Mouse (Mus musculus): ENCODE data around the gene Krt15.

The Krt15 gene

GRCm38 (mm10) chr11:100145104-100145503 is 9.4 kb upstream of the Krt15 start:
- ChIA-PET CTCF (interaction anchor here (0.6 to 2.6 kb wide), 10 partner anchors 10 to 482 kb away, joined by 3 to 17 read pairs (median 4); no protein-coding TSS in a partner anchor), POLR2A (interaction anchor here (0.7 to 3.4 kb wide), 16 partner anchors 9 to 177 kb away, joined by 3 to 22 read pairs (median 4); partner anchors contain the start of genes Eif1 (in 3 of the 4), Krt15 (in 1 of the 4) and Krt17 (in 1 of the 4))

- ChIA-PET CTCF (interaction anchor here (0.6 to 1.5 kb wide), 6 partner anchors 11 to 622 kb away, joined by 3 to 9 read pairs (median 3); no protein-coding TSS in a partner anchor), POLR2A (interaction anchor here in 2 of 4 experiments (0.5 to 1.5 kb wide), 4 partner anchors 12 to 609 kb away, joined by 3 to 6 read pairs (median 3); no protein-coding TSS in a partner anchor)
Measured at GRCm38 (mm10) chr11:100140966-100141365, 5.2 kb upstream of the Krt15 start.

- POLR2A ChIA-PET = interaction anchor here in 3 of 4 experiments (0.6 to 1.5 kb wide), 5 partner anchors 10 to 711 kb away, joined by 3 to 6 read pairs (median 6); partner anchors contain the start of gene Eif1 (in 1 of the 3)
- CTCF ChIA-PET = interaction anchor here in 2 of 4 experiments (0.7 to 2.3 kb wide), 7 partner anchors 9 to 159 kb away, joined by 3 to 8 read pairs (median 4); partner anchors contain the start of gene Krt19 (in 1 of the 2)
Measured at GRCm38 (mm10) chr11:100139391-100139790, 3.7 kb upstream of the Krt15 start.

- ChIA-PET POLR2A (interaction anchor here in 2 of 4 experiments (0.6 to 1.9 kb wide), 7 partner anchors 10 to 627 kb away, joined by 3 to 6 read pairs (median 3); partner anchors contain the start of gene Eif1 (in 1 of the 2)), CTCF (interaction anchor here in 3 of 4 experiments (0.6 to 2.3 kb wide), 7 partner anchors 30 to 144 kb away, joined by 3 to 6 read pairs (median 4); no protein-coding TSS in a partner anchor)
Measured at GRCm38 (mm10) chr11:100138809-100139208, 3.1 kb upstream of the Krt15 start.

- CTCF ChIA-PET = interaction anchor here in 2 of 4 experiments (1.4 to 2.3 kb wide), 2 partner anchors 144 kb away, joined by 4 to 6 read pairs; no protein-coding TSS in a partner anchor
Measured at GRCm38 (mm10) chr11:100137693-100138092, 2.0 kb upstream of the Krt15 start.

GRCm38 (mm10) chr11:100136559-100136958 is 831 bp upstream of the Krt15 start:
- POLR2A ChIA-PET = interaction anchor here in 3 of 4 experiments (0.6 to 1.5 kb wide), 7 partner anchors 9 to 1437 kb away, joined by 3 to 6 read pairs (median 5); partner anchors contain the start of gene Eif1 (in 1 of the 3)
- CTCF ChIA-PET = interaction anchor here (0.7 to 1.4 kb wide), 4 partner anchors 10 to 770 kb away, joined by 3 to 22 read pairs (median 6); no protein-coding TSS in a partner anchor

More at GRCm38 (mm10) chr11:100137693-100138092, 2.0 kb upstream of the Krt15 start:
- POLR2A ChIA-PET = interaction anchor here in 2 of 4 experiments (0.6 to 1.9 kb wide), 5 partner anchors 9 to 892 kb away, joined by 3 to 9 read pairs (median 5); no protein-coding TSS in a partner anchor

- POLR2A ChIA-PET = interaction anchor here in 2 of 4 experiments (0.8 to 1.1 kb wide), 2 partner anchors 21 to 195 kb away, joined by 3 read pairs; partner anchors contain the start of gene Eif1 (in 1 of the 2)
Measured at GRCm38 (mm10) chr11:100124901-100125300, 10.8 kb downstream of the Krt15 start.

GRCm38 (mm10) chr11:100121466-100121865 is 14.3 kb downstream of the Krt15 start, which contains the start of gene Krt13:
TSS of gene Krt13 (minus strand) at chr11:100121566.
- CTCF ChIA-PET = interaction anchor here in 1 of 4 experiments (0.9 kb wide), 1 partner anchor 161 kb away, joined by 3 read pairs; no protein-coding TSS in a partner anchor

More at GRCm38 (mm10) chr11:100124901-100125300, 10.8 kb downstream of the Krt15 start:
- CTCF ChIA-PET = interaction anchor here in 1 of 4 experiments (0.6 kb wide), 1 partner anchor 29 kb away, joined by 10 read pairs; the partner anchor contains the start of gene Krt35

GRCm38 (mm10) chr11:100120331-100120730 is 15.4 kb downstream of the Krt15 start:
- CTCF ChIA-PET = no interaction called here
- POLR2A ChIA-PET = interaction anchor here in 2 of 4 experiments (0.6 to 1.0 kb wide), 2 partner anchors 12 to 14 kb away, joined by 3 read pairs; no protein-coding TSS in a partner anchor

More at GRCm38 (mm10) chr11:100121466-100121865, 14.3 kb downstream of the Krt15 start, which contains the start of gene Krt13:
- POLR2A ChIA-PET = interaction anchor here in 2 of 4 experiments (0.6 to 1.0 kb wide), 2 partner anchors 13 to 178 kb away, joined by 3 to 4 read pairs; no protein-coding TSS in a partner anchor

- ChIA-PET CTCF (interaction anchor here in 1 of 4 experiments (1.4 to 1.6 kb wide), 2 partner anchors 56 to 185 kb away, joined by 3 to 4 read pairs; no protein-coding TSS in a partner anchor), POLR2A (interaction anchor here (0.6 to 2.1 kb wide), 5 partner anchors 20 to 207 kb away, joined by 3 to 4 read pairs (median 3); no protein-coding TSS in a partner anchor)
Measured at GRCm38 (mm10) chr11:100113742-100114029, 22.0 kb downstream of the Krt15 start.

- CTCF ChIA-PET = interaction anchor here in 2 of 4 experiments (1.1 to 1.6 kb wide), 3 partner anchors 9 to 185 kb away, joined by 3 to 4 read pairs (median 3); no protein-coding TSS in a partner anchor
- POLR2A ChIA-PET = interaction anchor here in 3 of 4 experiments (0.6 to 2.1 kb wide), 5 partner anchors 18 to 208 kb away, joined by 3 to 4 read pairs (median 3); no protein-coding TSS in a partner anchor
Measured at GRCm38 (mm10) chr11:100112935-100113741, 22.6 kb downstream of the Krt15 start.

- ChIA-PET POLR2A (interaction anchor here in 1 of 4 experiments (0.8 kb wide), 1 partner anchor 185 kb away, joined by 4 read pairs; no protein-coding TSS in a partner anchor), CTCF (interaction anchor here in 1 of 4 experiments (0.6 kb wide), 1 partner anchor 898 kb away, joined by 3 read pairs; no protein-coding TSS in a partner anchor)
Measured at GRCm38 (mm10) chr11:100105576-100106122, 30.1 kb downstream of the Krt15 start, which contains the start of gene Krt36. TSS of gene Krt36 (minus strand) at chr11:100105626.

GRCm38 (mm10) chr11:100102693-100103429 is 32.9 kb downstream of the Krt15 start:
- POLR2A ChIA-PET = interaction anchor here in 1 of 4 experiments (0.9 to 1.3 kb wide), 2 partner anchors 41 to 217 kb away, joined by 3 read pairs; partner anchors contain the start of gene Eif1
- CTCF ChIA-PET = interaction anchor here in 1 of 4 experiments (1.0 to 1.8 kb wide), 3 partner anchors 20 to 180 kb away, joined by 3 to 4 read pairs (median 3); no protein-coding TSS in a partner anchor

- ChIA-PET POLR2A (no interaction called here), CTCF (no interaction called here)
Measured at GRCm38 (mm10) chr11:100100391-100100790, 35.3 kb downstream of the Krt15 start.

- POLR2A ChIA-PET = no interaction called here
- CTCF ChIA-PET = interaction anchor here in 2 of 4 experiments (0.6 to 1.0 kb wide), 2 partner anchors 71 to 142 kb away, joined by 3 read pairs; no protein-coding TSS in a partner anchor
Measured at GRCm38 (mm10) chr11:100097819-100098218, 37.9 kb downstream of the Krt15 start.

GRCm38 (mm10) chr11:100096141-100096540 is 39.6 kb downstream of the Krt15 start, which contains the start of gene Krt35:
TSS of gene Krt35 (minus strand) at chr11:100096241.
- ChIA-PET CTCF (interaction anchor here in 2 of 4 experiments (0.6 to 1.0 kb wide), 2 partner anchors 29 to 73 kb away, joined by 3 to 10 read pairs; no protein-coding TSS in a partner anchor), POLR2A (interaction anchor here in 1 of 4 experiments (1.9 kb wide), 1 partner anchor 224 kb away, joined by 7 read pairs; the partner anchor contains the start of gene Eif1)
